Mouse (Mus musculus): Measurements from ENCODE around the gene Slc6a12. TPM values are rescaled to one million over a fixed set of nuclear protein-coding genes. Genes with fewer than 3 reads are reported as not detected.
A peak's percentile ranks its signal among the peaks of the same experiment; 100 is the strongest.

Gene Slc6a12
- total RNA-seq, 2 experiments from 2014 or later = 2.2 to 2.3 TPM

DNA sequence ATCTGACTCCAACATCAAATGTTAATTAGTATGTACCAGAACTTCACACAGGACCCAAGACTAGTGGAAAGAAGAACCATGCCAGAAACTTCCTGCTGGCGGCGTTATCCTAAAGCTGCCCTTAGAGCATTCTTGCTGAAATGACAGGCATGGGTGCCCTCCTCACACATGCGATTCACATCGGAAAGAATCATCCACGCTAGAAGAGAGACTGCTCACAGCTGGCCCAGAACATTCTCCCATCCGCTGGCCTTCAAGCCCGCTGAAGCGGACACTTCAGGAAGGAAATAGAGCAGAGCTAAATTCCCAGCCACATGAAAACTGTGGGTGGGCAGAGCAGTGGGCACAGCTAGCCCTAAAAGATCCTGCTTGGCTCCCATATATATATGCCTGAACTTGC, 62.4 kb downstream of the Slc6a12 start:
- DNase-seq (ENCODE audit: low spot score in 2 of 2) = no peak

DNA sequence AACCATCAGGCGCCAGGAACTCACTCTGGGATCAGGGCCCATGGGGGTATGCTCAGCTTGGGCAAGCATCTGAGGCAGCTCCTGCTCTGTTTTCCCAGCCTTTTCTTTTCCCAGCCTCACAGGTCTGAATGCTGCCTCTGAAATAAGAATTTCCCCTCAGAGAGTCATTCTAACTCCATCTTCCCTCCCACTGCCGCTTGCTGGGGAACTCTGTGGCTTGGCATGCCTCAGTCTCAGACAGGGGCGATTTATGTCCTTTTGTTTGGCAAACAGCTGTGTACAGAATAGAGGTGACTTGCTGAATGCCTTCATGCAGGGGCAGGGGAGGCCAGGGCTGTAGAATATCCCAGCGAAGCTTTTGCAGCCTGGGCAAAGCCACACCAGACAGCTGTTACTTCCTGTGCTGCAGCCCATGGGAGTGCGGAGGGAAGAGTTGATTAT, 64.7 kb downstream of the Slc6a12 start:
- peak in 1 of 2 experiments; percentile 11 for DNase-seq (ENCODE audit: low spot score in 2 of 2)

DNA sequence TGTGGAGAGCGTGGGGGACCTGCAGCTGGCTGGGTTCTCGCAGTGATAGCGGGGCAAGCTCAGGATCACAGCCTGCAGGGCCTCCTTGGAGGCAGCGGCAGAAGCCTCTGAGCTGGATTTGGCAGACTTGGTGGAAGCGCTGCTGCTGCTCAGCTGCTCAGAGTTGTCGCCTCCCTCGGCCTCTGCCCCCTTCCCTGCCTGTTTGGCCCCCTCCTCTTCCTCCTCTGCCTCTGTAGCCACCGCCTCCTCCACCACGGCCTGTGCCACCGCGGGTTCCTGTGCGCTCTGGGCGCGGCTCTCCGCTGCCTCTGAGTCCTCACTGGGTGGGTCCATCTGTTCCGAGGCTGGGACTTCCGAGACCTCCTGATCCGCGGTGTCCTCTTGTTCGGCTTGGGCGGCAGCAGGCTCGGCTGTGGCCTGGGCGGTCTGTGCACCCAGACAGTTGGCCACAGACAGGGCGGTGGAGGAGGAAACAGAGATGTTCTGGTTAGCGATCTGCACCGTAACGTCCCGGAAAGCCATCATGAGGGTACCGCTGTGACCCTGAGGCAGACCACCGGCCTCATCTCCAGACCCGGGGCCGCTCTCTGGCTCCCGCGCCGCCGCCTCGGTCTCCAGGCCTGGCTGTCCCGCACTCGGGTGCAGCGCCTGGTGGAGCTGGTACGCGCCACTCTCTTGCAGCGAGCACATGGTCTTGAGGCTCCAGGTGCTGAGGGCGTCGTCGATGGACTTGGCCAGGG, 69.9 kb downstream of the Slc6a12 start:
- DNase-seq (ENCODE audit: low spot score in 2 of 2) = no peak

Small RNAs within 50 kb of the gene (microRNA-seq; reads per million reads assigned to microRNA genes)
- 0 reads per million in 2 experiments for gene Gm24855

Other genes with a start within 250 kb of the Slc6a12 start
- gene Mical3, start 212.1 kb upstream of the Slc6a12 start, total RNA-seq (2021) = 10 to 100 TPM; 75.0 to 80.8 TPM
- gene Pex26, start 159.4 kb upstream of the Slc6a12 start, total RNA-seq (2021) = 10 to 100 TPM; 11.4 to 12.8 TPM
- 1 to 10 TPM; 6.3 to 7.8 TPM for gene Tuba8, start 132.4 kb upstream of the Slc6a12 start, total RNA-seq (2021)
- gene Usp18, start 97.2 kb upstream of the Slc6a12 start, total RNA-seq (2021) = under 1 TPM; 0.30 to 0.64 TPM
- gene Slc6a13, start 42.8 kb upstream of the Slc6a12 start, total RNA-seq (2021) = 10 to 100 TPM in 1 of 2 experiments, 1 to 10 TPM in 1; 8.9 to 11.6 TPM
- gene Iqsec3, start 130.6 kb downstream of the Slc6a12 start, total RNA-seq (2021) = 100 to 1,000 TPM; 132 to 138 TPM